Mouse (Mus musculus) heart, adult 2 months (tissue): ENCODE results near the gene Mprip.

ENCODE experiments used
- CTCF ChIP-seq: fragments of 200-600 bp; IDR thresholded peaks from 2 replicates; pipeline ENCODE4 v1.8.1; 2022; ENCODE audit warnings: antibody characterized with exemption, mild to moderate bottlenecking, moderate library complexity
- EP300 ChIP-seq: fragments of 200-500 bp; IDR thresholded peaks from 2 replicates; pipeline ENCODE4 v1.6.1; 2011; ENCODE audit warnings: low read depth, low read length, control low read depth; ENCODE audit not compliant: insufficient read depth
- POLR2A ChIP-seq: fragments of 200-500 bp; IDR thresholded peaks from 2 replicates; pipeline ENCODE4 v1.6.1; 2011; ENCODE audit warnings: mild to moderate bottlenecking, low read depth, low read length, control low read depth; ENCODE audit not compliant: insufficient read depth

GRCm38 (mm10) chr11:59634001-59634660 is 27.0 kb upstream of the Mprip start:
- TF ChIP-seq CTCF = no peak
- no peak for TF ChIP-seq EP300
- TF ChIP-seq POLR2A = no peak
